Mouse (Mus musculus): Measurements from ENCODE around the gene Tmem189. TPM values are rescaled to one million over a fixed set of nuclear protein-coding genes. Genes with fewer than 3 reads are reported as not detected.
"Not testable (repeated sequence)": the region's sequence is repeated elsewhere in the genome, so short reads cannot be mapped to it uniquely, and the experiment has no call there.

Gene Tmem189
- polyA plus RNA-seq, 1 experiment from 2014 or later = 35.1 TPM

- 51% methylated on average over 5 of the region's 5 CpGs for WGBS
- peak; percentile 40; the same call in 1 of the 2 replicates for ATAC-seq
- Histone ChIP-seq H3K27ac (no peak overlapping the region), H3K9ac (no peak overlapping the region), H3K27me3 (replicated peaks) (no peaks in the 10 kb centered on the region), H3K4me3 (replicated peaks) (no peak overlapping the region), H3K4me1 (replicated peaks) (peaks cover 15% of the 10 kb centered on the region), H3K4me2 (replicated peaks) (no peak overlapping the region), H3K9me3 (no peaks in the 10 kb centered on the region), H3K36me3 (peaks cover 1% of the 10 kb centered on the region; the same call in 1 of the 2 replicates)
Observed at GRCm38 (mm10) chr2:167622965-167623364, 66.7 kb downstream of the Tmem189 start.

GRCm38 (mm10) chr2:167622352-167622751, 67.3 kb downstream of the Tmem189 start:
- H3K4me2 ChIP-seq (replicated peaks) = no peak overlapping the region
- no peak overlapping the region for H3K9ac ChIP-seq
- no peaks in the 10 kb centered on the region for H3K27me3 ChIP-seq (replicated peaks)
- peaks cover 3% of the 10 kb centered on the region for H3K36me3 ChIP-seq
- WGBS = 79% methylated on average over 13 of the region's 13 CpGs
- no peaks in the 10 kb centered on the region for H3K9me3 ChIP-seq
- H3K4me1 ChIP-seq (replicated peaks) = peaks cover 15% of the 10 kb centered on the region
- no peak overlapping the region for H3K27ac ChIP-seq
- H3K4me3 ChIP-seq (replicated peaks) = no peak overlapping the region
- no peak for ATAC-seq

- no peak for ATAC-seq
Observed at GRCm38 (mm10) chr2:167621255-167622087, 68.2 kb downstream of the Tmem189 start.

GRCm38 (mm10) chr2:167617472-167617871, 72.2 kb downstream of the Tmem189 start:
- no peak for ATAC-seq
- H3K27ac ChIP-seq = no peak overlapping the region
- H3K27me3 ChIP-seq (replicated peaks) = no peaks in the 10 kb centered on the region
- H3K9ac ChIP-seq = no peak overlapping the region
- 79% methylated on average over 4 of the region's 4 CpGs for WGBS
- H3K4me2 ChIP-seq (replicated peaks) = no peak overlapping the region
- peaks cover 39% of the 10 kb centered on the region for H3K36me3 ChIP-seq
- H3K4me3 ChIP-seq (replicated peaks) = no peak overlapping the region
- H3K4me1 ChIP-seq (replicated peaks) = peaks cover 8% of the 10 kb centered on the region
- H3K9me3 ChIP-seq = no peaks in the 10 kb centered on the region

More at GRCm38 (mm10) chr2:167621255-167622087, 68.2 kb downstream of the Tmem189 start:
- Histone ChIP-seq H3K4me1 (replicated peaks) (peaks cover 15% of the 10 kb centered on the region), H3K9ac (no peak overlapping the region), H3K27ac (no peak overlapping the region), H3K36me3 (peaks cover 12% of the 10 kb centered on the region), H3K9me3 (no peaks in the 10 kb centered on the region), H3K4me3 (replicated peaks) (no peak overlapping the region), H3K4me2 (replicated peaks) (no peak overlapping the region), H3K27me3 (replicated peaks) (no peaks in the 10 kb centered on the region)
- WGBS = 76% methylated on average over 9 of the region's 9 CpGs

- H3K36me3 ChIP-seq = peaks cover 43% of the 10 kb centered on the region
- ATAC-seq = no peak
- no peak overlapping the region for H3K4me2 ChIP-seq (replicated peaks)
- no peaks in the 10 kb centered on the region for H3K9me3 ChIP-seq
- no peak overlapping the region for H3K27ac ChIP-seq
- WGBS = 83% methylated on average over 3 of the region's 3 CpGs
- H3K4me1 ChIP-seq (replicated peaks) = peaks cover 6% of the 10 kb centered on the region
- no peak overlapping the region for H3K9ac ChIP-seq
- H3K27me3 ChIP-seq (replicated peaks) = no peaks in the 10 kb centered on the region
- no peak overlapping the region for H3K4me3 ChIP-seq (replicated peaks)
Observed at GRCm38 (mm10) chr2:167617034-167617433, 72.6 kb downstream of the Tmem189 start.

GRCm38 (mm10) chr2:167613335-167613734, 76.3 kb downstream of the Tmem189 start:
- not testable (repeated sequence) for H3K9ac ChIP-seq; H3K4me3 ChIP-seq (replicated peaks); ATAC-seq; H3K27me3 ChIP-seq (replicated peaks); H3K4me2 ChIP-seq (replicated peaks); H3K4me1 ChIP-seq (replicated peaks); H3K27ac ChIP-seq; H3K9me3 ChIP-seq
- 94% methylated on average over 7 of the region's 7 CpGs for WGBS
- H3K36me3 ChIP-seq = peaks cover 57% of the 10 kb centered on the region

- peaks cover 54% of the 10 kb centered on the region for H3K36me3 ChIP-seq
- WGBS = 85% methylated on average over 14 of the region's 14 CpGs
Observed at GRCm38 (mm10) chr2:167612122-167612521, 77.5 kb downstream of the Tmem189 start.

GRCm38 (mm10) chr2:167611287-167611686, 78.3 kb downstream of the Tmem189 start:
- Histone ChIP-seq H3K4me1 (replicated peaks) (no peaks in the 10 kb centered on the region; the same call in 1 of the 2 replicates), H3K9ac (no peak overlapping the region), H3K9me3 (no peaks in the 10 kb centered on the region), H3K4me3 (replicated peaks) (no peak overlapping the region), H3K27me3 (replicated peaks) (no peaks in the 10 kb centered on the region), H3K36me3 (peaks cover 48% of the 10 kb centered on the region), H3K4me2 (replicated peaks) (no peak overlapping the region), H3K27ac (no peak overlapping the region)
- ATAC-seq = no peak
- WGBS = 76% methylated on average over 10 of the region's 10 CpGs

More at GRCm38 (mm10) chr2:167612122-167612521, 77.5 kb downstream of the Tmem189 start:
- H3K4me3 ChIP-seq (replicated peaks) = no peak overlapping the region
- no peak for ATAC-seq
- H3K4me2 ChIP-seq (replicated peaks) = no peak overlapping the region
- no peak overlapping the region for H3K27ac ChIP-seq
- no peak overlapping the region for H3K9ac ChIP-seq
- H3K4me1 ChIP-seq (replicated peaks) = no peaks in the 10 kb centered on the region; the same call in 1 of the 2 replicates
- no peaks in the 10 kb centered on the region for H3K9me3 ChIP-seq
- no peaks in the 10 kb centered on the region for H3K27me3 ChIP-seq (replicated peaks)

GRCm38 (mm10) chr2:167606745-167607123, 82.9 kb downstream of the Tmem189 start:
- Histone ChIP-seq H3K27ac (no peak overlapping the region), H3K4me3 (replicated peaks) (no peak overlapping the region), H3K36me3 (peaks cover 20% of the 10 kb centered on the region; the same call in 1 of the 2 replicates), H3K27me3 (replicated peaks) (no peaks in the 10 kb centered on the region), H3K9ac (no peak overlapping the region), H3K4me1 (replicated peaks) (peaks cover 3% of the 10 kb centered on the region; the same call in 1 of the 2 replicates), H3K9me3 (no peaks in the 10 kb centered on the region), H3K4me2 (replicated peaks) (no peak overlapping the region)
- ATAC-seq = no peak
- 91% methylated on average over 4 of the region's 4 CpGs for WGBS

- WGBS = 66% methylated on average over 17 of the region's 17 CpGs
Observed at GRCm38 (mm10) chr2:167605817-167606744, 83.5 kb downstream of the Tmem189 start.

GRCm38 (mm10) chr2:167605178-167605794, 84.3 kb downstream of the Tmem189 start:
- no peaks in the 10 kb centered on the region for H3K9me3 ChIP-seq
- 0 out of 2 replicates have a peak, but pooled peaks cover 3% of the 10 kb centered on the region for H3K4me1 ChIP-seq (replicated peaks)
- no peak overlapping the region for H3K4me3 ChIP-seq (replicated peaks)
- H3K27ac ChIP-seq = no peak overlapping the region
- peaks cover 17% of the 10 kb centered on the region; the same call in 1 of the 2 replicates for H3K36me3 ChIP-seq
- ATAC-seq = peak; percentile 84
- H3K27me3 ChIP-seq (replicated peaks) = no peaks in the 10 kb centered on the region
- H3K4me2 ChIP-seq (replicated peaks) = no peak overlapping the region
- 30% methylated on average over 11 of the region's 11 CpGs for WGBS
- no peak overlapping the region for H3K9ac ChIP-seq

More at GRCm38 (mm10) chr2:167605817-167606744, 83.5 kb downstream of the Tmem189 start:
- Histone ChIP-seq H3K4me2 (replicated peaks) (no peak overlapping the region), H3K9ac (no peak overlapping the region), H3K27ac (no peak overlapping the region), H3K4me1 (replicated peaks) (0 out of 2 replicates have a peak, but pooled peaks cover 3% of the 10 kb centered on the region), H3K27me3 (replicated peaks) (no peaks in the 10 kb centered on the region), H3K36me3 (peaks cover 20% of the 10 kb centered on the region; the same call in 1 of the 2 replicates), H3K4me3 (replicated peaks) (no peak overlapping the region), H3K9me3 (no peaks in the 10 kb centered on the region)
- ATAC-seq = no peak

Data from intestine, embryonic 15.5 days (tissue).